Mouse (Mus musculus): ENCODE measurements around the gene Poc1b.

Gene Poc1b

DNA sequence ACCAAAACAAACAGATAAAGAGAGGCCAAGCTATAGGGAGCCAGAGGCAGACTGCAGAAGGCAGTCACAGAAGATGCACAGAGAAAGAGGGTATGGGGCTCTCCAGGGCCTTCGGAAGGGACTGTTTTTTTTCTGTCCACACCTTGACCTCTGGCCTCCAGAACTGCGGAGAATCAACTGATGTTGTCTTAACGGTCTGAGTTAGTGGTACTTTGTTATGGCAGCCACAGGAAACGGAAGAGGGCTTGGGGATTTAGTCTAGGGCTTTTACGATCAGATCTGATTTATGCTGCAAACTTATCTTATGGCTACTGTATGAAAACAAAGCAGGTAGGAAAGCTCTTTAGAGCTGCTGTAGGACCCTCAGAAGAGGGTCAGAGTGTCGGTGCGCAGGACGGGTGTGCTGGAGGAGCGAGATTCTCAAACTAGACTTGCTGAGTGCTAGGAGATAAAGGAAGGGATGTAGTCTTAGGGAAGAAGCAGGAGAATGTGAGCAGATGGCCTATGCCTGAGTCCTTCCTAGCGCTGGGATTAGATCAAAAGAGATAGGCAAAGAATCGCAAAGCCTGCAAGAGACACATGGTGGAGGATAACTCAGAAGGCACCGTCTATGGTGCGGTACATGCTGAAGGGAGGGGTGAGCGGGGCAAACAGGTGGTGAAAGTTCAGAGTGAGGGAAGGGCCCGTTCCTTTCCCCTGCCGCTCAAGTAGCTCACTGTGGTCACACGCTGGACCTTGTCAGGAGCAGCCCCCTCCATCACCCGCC lies 8.8 kb downstream of the Poc1b start:
- no peak for DNase-seq (ENCODE audit: low spot score in 2 of 2)

GRCm38 (mm10) chr10:99116237-99116632 lies 9.4 kb downstream of the Poc1b start:
- DNase-seq (ENCODE audit: low spot score in 2 of 2) = no peak

DNA sequence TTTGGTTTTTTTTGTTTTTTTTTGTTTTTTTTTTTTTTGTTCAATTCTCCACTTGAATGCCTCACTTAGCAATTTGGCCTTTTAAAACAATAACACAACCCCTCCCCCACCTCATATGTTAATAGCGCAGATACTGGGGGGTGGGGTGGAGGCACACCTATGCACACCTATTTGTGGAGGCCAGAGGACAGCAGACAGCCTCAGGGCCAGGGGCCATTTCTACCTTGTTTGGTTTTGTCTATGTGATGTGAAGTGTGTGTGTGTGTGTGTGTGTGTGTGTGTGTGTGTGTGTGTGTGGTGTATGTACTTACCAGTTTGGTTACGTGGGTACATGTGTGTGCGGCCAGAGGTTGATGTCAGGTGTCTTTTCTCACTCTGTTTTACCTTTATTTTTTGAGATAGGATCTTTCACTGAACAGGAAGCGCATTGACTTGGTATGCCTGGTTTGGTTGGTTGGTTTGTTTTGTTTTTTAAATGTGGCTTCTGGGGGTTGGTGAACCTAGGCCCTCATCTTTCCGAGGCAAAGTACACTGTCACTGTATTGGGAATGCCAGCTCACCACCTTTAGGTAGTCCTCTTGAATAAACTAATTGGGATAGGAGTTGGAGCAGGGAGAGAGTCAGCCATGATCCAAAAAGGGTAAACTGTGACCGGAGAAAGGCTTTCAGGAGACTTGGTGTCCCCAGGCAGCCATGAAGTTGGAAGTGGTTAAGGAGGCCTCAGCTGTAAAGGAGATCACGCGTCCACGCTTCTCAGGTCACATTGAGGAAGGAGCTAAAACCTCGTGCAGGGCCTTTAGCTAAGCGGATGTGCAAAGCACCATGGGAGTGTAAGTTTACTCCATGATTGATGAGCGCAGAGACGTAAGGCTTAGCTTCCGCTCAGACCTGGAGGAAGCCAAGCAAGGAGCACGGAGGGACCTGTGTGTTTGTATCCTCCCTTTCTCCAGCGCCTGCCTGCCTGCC lies 10.1 kb downstream of the Poc1b start:
- no peak for DNase-seq (ENCODE audit: low spot score in 2 of 2)

- no peak for DNase-seq (ENCODE audit: low spot score in 2 of 2)
Measured at GRCm38 (mm10) chr10:99117876-99118275, 11.0 kb downstream of the Poc1b start.

GRCm38 (mm10) chr10:99118697-99119096 lies 11.9 kb downstream of the Poc1b start:
- DNase-seq (ENCODE audit: low spot score in 2 of 2) = no peak

GRCm38 (mm10) chr10:99119471-99119870 lies 12.6 kb downstream of the Poc1b start:
- DNase-seq (ENCODE audit: low spot score in 2 of 2) = no peak

DNA sequence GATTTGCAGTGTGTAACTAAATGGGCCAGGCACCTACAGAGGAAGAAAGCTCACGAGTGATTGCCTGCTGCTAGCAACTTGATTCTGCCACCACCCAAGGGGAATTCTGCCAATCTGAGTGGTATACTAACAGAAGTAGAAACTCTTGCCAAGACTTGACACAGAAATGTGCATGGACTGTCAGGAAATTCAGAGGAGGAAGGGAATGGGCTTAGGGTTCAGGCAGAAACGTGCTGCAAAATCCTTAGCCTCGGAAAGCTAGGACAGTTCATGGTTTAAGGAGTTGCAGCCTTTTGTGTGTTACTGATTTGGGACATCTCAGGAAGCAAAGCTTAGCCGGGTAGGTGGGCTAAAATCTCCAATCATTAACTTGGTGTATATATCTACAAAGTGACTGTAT lies 19.4 kb downstream of the Poc1b start, which contains the start of gene Phxr2:
Gene Phxr2, minus strand, starts transcription at position 101 of the 400 bp plus-strand sequence.
- no peak for DNase-seq (ENCODE audit: low spot score in 2 of 2)

- DNase-seq (ENCODE audit: low spot score in 2 of 2) = peak; percentile 72 to 78
Measured at GRCm38 (mm10) chr10:99126954-99127353, 20.1 kb downstream of the Poc1b start.

- DNase-seq (ENCODE audit: low spot score in 2 of 2) = peak; percentile 36 to 58
Measured at GRCm38 (mm10) chr10:99127691-99128261, 20.9 kb downstream of the Poc1b start.

- peak in 1 of 2 experiments; percentile 22 for DNase-seq (ENCODE audit: low spot score in 2 of 2)
Measured at GRCm38 (mm10) chr10:99130611-99131010, 23.8 kb downstream of the Poc1b start.

- no peak for DNase-seq (ENCODE audit: low spot score in 2 of 2)
Measured at GRCm38 (mm10) chr10:99131298-99131697, 24.5 kb downstream of the Poc1b start.

DNA sequence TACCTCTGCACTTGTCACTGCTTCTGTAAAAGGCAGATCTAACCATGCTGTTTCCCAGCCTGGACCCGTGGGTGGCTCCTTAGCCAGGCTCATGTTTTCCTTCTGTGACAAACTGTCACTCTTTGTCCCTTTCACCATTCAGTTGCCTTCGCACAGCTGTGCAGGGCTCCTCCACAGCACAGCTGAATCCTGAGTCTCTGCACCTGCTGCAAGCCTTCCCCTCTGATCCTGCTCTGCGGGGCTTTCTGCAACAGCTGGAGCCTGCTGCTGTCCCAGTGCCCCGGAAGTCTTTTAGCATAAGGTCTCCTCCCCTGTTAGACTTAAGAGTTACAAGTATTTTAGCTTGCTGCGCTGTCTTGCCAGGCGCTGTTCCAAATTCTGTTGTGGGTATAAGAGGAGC lies 25.4 kb downstream of the Poc1b start:
- DNase-seq (ENCODE audit: low spot score in 2 of 2) = no peak

- peak in 1 of 2 experiments; percentile 22 for DNase-seq (ENCODE audit: low spot score in 2 of 2)
Measured at GRCm38 (mm10) chr10:99132595-99133272, 25.9 kb downstream of the Poc1b start.

DNA sequence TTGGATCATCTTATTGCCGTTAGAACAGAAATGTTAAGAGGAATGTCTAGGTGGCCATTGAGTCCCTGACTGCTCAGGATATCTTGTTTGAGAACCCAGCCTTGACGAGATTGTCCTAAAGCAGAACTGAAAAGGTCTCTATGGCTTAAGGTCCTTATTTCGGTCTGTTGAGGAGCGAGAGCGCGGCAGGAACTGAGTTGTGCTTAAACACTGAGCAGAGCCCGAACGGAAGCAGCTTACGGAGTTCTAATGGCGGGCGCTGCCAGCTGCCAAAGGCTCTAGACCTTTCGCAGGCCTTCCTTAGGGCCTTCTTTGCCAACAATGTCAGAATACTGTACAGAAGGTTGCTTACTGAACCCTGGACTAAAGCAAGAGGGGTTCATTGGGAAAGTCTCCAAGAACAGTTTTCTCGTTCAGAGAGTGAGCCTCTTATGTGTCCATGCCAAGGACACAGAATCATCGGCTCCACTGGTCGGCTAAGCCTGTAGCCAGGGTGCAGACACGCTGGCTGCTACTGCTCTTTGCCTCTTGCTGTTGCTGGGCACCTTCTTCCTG lies 26.6 kb downstream of the Poc1b start:
- DNase-seq (ENCODE audit: low spot score in 2 of 2) = no peak

GRCm38 (mm10) chr10:99136337-99136736 lies 29.5 kb downstream of the Poc1b start:
- no peak for DNase-seq (ENCODE audit: low spot score in 2 of 2)

GRCm38 (mm10) chr10:99145611-99146010 lies 38.8 kb downstream of the Poc1b start:
- DNase-seq (ENCODE audit: low spot score in 2 of 2) = no peak

DNA sequence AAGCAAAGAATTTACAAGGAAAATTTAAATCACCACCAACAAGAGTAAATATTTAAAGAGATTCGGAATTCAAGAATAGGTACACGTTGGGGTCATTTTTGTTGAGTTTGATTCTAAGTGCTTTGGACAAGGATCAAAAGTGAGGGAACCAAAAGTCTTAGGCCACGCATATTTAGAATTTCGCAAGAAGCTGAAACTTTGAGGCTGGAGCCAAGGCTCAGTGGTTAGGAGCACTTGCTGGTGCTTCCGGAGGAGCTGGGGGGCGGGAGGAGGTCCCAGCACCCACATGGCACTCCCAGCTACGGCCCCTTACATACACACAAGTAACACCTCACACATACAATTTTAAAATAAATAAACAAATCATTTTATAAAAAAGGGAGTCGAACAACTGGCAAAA lies 39.8 kb downstream of the Poc1b start:
- no peak for DNase-seq (ENCODE audit: low spot score in 2 of 2)

DNA sequence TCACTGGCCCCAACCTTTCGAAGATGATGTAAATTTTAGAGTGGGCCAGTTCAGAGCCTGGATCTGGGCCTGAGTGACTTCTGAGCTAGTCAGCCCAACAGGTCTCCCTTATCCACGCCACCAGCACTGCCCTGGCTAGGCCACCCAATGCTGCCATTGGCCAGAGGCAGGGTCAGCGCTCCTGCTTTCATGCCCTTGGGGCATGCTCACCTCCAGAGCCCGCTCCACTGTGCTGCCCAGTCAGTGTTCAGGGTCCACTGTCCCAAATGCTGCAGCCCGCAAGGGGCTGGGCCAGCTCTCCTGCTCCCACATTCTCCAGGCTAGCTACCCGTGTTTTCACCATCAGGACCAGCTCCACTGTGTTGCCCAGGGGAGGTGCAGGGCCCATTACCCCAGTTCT lies 43.2 kb downstream of the Poc1b start:
- DNase-seq (ENCODE audit: low spot score in 2 of 2) = no peak

DNA sequence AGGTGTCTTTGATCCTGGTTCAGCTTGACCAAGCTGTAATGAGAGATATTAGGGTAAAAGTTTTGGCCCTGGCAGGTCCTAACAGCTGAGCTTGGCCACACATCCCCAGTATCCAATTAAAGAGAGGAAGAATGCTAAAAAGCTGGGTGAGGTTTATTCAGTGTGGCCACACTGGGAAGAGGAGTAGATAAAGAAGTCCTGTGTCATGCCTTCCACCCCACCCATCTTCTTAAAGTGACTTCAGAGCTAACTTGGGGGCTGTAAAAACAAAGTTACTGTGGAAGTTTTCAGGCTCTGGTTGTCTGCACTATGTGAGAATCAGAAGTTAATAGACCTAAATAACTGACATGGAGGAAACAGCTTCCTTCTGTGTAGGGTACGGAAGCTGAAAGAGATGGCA lies 44.7 kb downstream of the Poc1b start:
- no peak for DNase-seq (ENCODE audit: low spot score in 2 of 2)

DNA sequence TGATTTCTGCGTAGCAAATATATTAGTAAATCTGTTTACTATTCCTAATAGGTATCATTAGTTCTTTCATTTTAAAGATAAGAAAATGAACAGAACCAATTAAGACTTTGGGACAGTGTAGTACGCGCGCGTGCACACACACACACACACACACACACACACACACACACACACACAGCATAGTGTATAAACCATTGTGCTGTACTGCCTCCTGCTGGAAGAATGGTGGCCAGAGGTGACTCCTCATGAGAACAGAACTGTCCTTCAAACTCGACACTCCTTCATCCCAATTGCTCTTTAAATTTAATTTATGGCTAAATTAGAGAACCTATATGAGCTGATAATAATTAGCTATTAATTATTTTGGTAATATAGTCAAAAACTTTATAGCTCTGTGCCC lies 45.2 kb downstream of the Poc1b start:
- peak; percentile 35 to 58 for DNase-seq (ENCODE audit: low spot score in 2 of 2)

DNA sequence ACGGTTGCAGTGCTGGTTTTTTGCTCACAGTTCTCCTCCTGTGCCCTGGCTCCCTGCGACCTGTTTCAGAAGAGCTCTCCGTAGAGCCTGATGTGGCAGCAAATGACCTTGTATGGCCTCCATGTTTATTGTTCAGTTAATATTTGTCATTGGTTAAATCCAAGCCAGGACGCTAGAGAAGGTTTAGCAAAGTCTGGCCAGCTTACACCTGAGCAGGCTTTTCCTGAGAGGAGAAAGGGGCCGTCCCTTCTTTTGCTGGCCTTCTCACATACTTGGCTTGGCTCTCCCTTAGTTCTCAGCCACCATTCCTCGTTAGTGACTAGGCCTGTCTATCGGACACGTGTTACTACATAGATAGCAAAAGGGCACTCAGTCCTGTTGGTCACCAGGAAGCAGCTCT lies 47.8 kb downstream of the Poc1b start:
- DNase-seq (ENCODE audit: low spot score in 2 of 2) = no peak
